Mouse (Mus musculus): ENCODE measurements around the gene Slmap. TPM values are rescaled to one million over a fixed set of nuclear protein-coding genes. Genes with fewer than 3 reads are reported as not detected.

Gene Slmap
- polyA plus RNA-seq, 1 experiment from 2014 or later, result 24.3 TPM

DNA sequence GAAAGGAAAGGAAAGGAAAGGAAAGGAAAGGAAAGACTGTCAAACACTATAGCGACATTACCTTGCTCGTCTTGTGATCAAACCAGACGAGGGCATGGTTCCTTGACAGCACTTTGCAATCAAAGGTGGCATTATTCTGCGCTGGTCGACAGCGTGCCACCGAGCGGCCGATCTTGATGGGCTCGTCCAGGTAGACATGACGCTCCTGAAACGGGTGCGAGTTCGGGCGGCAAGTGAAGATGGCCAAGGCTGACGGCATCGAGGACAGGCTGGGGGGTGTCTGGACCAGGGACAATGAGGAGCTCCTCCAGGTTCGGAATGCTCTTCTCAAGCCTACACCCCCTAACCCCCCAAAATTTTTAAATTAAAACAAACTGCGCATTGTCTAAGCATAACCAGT lies 1.5 kb downstream of the Slmap start:
- no peak for DNase-seq (ENCODE audit: low spot score)
- peak overlapping the region; percentile 73 for H3K4me2 ChIP-seq (ENCODE audit: low read length)

GRCm38 (mm10) chr14:26532752-26533151 lies 2.0 kb downstream of the Slmap start:
- Histone ChIP-seq H3K36me3 (ENCODE audit: insufficient read depth, low read length) (no peaks in the 10 kb centered on the region), H3K9ac (ENCODE audit: low read depth, low read length) (0 out of 2 replicates have a peak overlapping the region, but pooled peaks have one; percentile 94), H3K27me3 (ENCODE audit: insufficient read depth, low read length) (no peaks in the 10 kb centered on the region), H3K4me3 (replicated peaks; ENCODE audit: low read depth, low read length) (peak overlapping the region; percentile 90; the same call in 1 of the 2 replicates), H3K4me2 (ENCODE audit: low read length) (peak overlapping the region; percentile 73), H3K9me3 (replicated peaks; ENCODE audit: low read length) (no peaks in the 10 kb centered on the region), H3K4me1 (replicated peaks; ENCODE audit: insufficient read depth, low read length) (peaks cover 22% of the 10 kb centered on the region), H3K27ac (no peak overlapping the region)
- DNase-seq (ENCODE audit: low spot score) (no peak), ATAC-seq (replicated peaks; ENCODE audit: low FRiP score, low read depth) (no peak)
- WGBS, result 44% methylated on average over 9 of the region's 9 CpGs
- TF ChIP-seq CTCF (IDR thresholded peaks at IDR 0.05; ENCODE audit: low read depth), result no peak

More for the DNA sequence above, 1.5 kb downstream of the Slmap start:
- Histone ChIP-seq H3K4me1 (replicated peaks; ENCODE audit: insufficient read depth, low read length) (peaks cover 22% of the 10 kb centered on the region), H3K36me3 (ENCODE audit: insufficient read depth, low read length) (no peaks in the 10 kb centered on the region), H3K27me3 (ENCODE audit: insufficient read depth, low read length) (no peaks in the 10 kb centered on the region), H3K4me3 (replicated peaks; ENCODE audit: low read depth, low read length) (peak overlapping the region; percentile 90), H3K9ac (ENCODE audit: low read depth, low read length) (peak overlapping the region; percentile 94), H3K9me3 (replicated peaks; ENCODE audit: low read length) (no peaks in the 10 kb centered on the region), H3K27ac (no peak overlapping the region)
- no peak for ATAC-seq (replicated peaks; ENCODE audit: low FRiP score, low read depth)
- 30% methylated on average over 19 of the region's 19 CpGs for WGBS
- TF ChIP-seq CTCF (IDR thresholded peaks at IDR 0.05; ENCODE audit: low read depth), result no peak

DNA sequence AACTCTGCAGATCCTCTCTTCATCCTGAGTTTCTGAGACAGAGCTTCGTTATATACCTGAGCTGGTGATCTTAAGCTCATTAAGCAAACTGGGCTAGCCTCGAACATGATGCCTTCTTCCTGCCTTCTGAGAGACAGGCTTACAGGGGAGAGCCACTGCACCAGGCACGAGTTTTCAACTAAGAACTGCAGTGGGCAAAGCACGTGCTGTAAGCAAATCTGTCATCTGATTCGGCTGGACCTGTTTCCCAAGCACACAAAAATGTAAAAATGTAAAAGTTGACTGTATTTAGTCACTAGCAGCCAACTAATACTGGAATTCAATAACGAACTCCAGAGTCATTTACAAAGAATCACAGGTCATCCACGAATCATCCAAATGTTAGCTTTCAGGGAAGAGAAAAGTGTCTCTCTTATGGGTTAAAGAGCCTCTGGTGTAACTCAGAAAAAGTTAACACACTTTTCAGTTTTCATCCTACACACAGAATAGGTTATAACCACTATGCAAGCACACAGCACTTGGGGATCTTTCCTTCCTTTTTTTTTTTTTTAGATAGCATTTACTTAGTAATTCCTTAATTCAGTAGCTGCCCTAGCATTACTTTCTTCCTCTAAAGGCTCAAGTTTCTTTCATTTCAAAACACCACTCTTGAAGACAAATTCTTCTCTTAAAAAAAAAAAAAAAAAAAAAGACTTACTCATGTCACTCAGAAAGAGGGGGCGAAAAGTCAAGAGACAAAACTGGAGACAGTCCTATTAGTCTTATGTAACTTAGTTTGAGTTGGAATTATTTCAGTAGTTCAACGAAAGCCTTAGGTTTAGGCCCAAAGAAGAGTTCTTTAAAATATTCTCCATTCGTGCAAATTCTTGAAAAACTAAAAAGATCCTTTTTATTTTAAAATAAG lies 3.1 kb downstream of the Slmap start:
- no peaks in the 10 kb centered on the region for H3K9me3 ChIP-seq (replicated peaks; ENCODE audit: low read length)
- WGBS, result 70% methylated on average over 10 of the region's 10 CpGs

DNA sequence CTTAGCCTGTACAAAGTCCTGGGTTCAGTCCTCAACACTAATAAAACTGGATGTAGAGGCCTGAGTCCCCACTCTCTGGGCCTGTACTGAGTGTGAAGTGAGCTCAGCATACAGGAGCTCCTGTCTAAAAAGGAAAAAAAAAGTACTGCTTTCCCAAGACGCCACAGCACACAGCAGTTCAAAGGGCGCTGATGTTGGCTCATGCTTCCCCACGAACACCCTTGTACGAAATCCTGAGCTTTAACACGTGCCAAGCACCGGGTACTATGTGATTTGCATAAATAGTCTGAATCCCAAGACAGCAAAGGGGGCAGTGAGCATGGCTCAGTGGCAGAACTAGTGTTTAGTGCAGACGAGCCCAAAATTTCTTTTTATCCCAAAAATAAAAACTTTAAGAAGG lies 4.4 kb downstream of the Slmap start:
- no peak for DNase-seq (ENCODE audit: low spot score)
- Histone ChIP-seq H3K9me3 (replicated peaks; ENCODE audit: low read length) (no peaks in the 10 kb centered on the region), H3K27ac (no peak overlapping the region), H3K4me3 (replicated peaks; ENCODE audit: low read depth, low read length) (no peak overlapping the region), H3K36me3 (ENCODE audit: insufficient read depth, low read length) (no peaks in the 10 kb centered on the region), H3K4me2 (ENCODE audit: low read length) (0 out of 2 replicates have a peak overlapping the region, but pooled peaks have one; percentile 7), H3K4me1 (replicated peaks; ENCODE audit: insufficient read depth, low read length) (peaks cover 22% of the 10 kb centered on the region), H3K27me3 (ENCODE audit: insufficient read depth, low read length) (no peaks in the 10 kb centered on the region), H3K9ac (ENCODE audit: low read depth, low read length) (no peak overlapping the region)
- no peak for TF ChIP-seq CTCF (IDR thresholded peaks at IDR 0.05; ENCODE audit: low read depth)
- no peak for ATAC-seq (replicated peaks; ENCODE audit: low FRiP score, low read depth)
- WGBS, result 53% methylated on average over 7 of the region's 7 CpGs

More for the DNA sequence above, 3.1 kb downstream of the Slmap start:
- H3K9ac ChIP-seq (ENCODE audit: low read depth, low read length), result no peak overlapping the region
- no peak overlapping the region for H3K4me3 ChIP-seq (replicated peaks; ENCODE audit: low read depth, low read length)
- no peaks in the 10 kb centered on the region for H3K36me3 ChIP-seq (ENCODE audit: insufficient read depth, low read length)
- peaks cover 22% of the 10 kb centered on the region for H3K4me1 ChIP-seq (replicated peaks; ENCODE audit: insufficient read depth, low read length)
- TF ChIP-seq CTCF (IDR thresholded peaks at IDR 0.05; ENCODE audit: low read depth), result no peak
- no peak overlapping the region for H3K27ac ChIP-seq
- no peaks in the 10 kb centered on the region for H3K27me3 ChIP-seq (ENCODE audit: insufficient read depth, low read length)
- DNase-seq (ENCODE audit: low spot score) (no peak), ATAC-seq (replicated peaks; ENCODE audit: low FRiP score, low read depth) (no peak)
- peak overlapping the region; percentile 31 for H3K4me2 ChIP-seq (ENCODE audit: low read length)

- no peak for TF ChIP-seq CTCF (IDR thresholded peaks at IDR 0.05; ENCODE audit: low read depth)
- Histone ChIP-seq H3K4me3 (replicated peaks; ENCODE audit: low read depth, low read length) (no peak overlapping the region), H3K36me3 (ENCODE audit: insufficient read depth, low read length) (no peaks in the 10 kb centered on the region), H3K4me2 (ENCODE audit: low read length) (no peak overlapping the region), H3K27me3 (ENCODE audit: insufficient read depth, low read length) (no peaks in the 10 kb centered on the region), H3K9ac (ENCODE audit: low read depth, low read length) (no peak overlapping the region), H3K27ac (no peak overlapping the region), H3K9me3 (replicated peaks; ENCODE audit: low read length) (no peaks in the 10 kb centered on the region), H3K4me1 (replicated peaks; ENCODE audit: insufficient read depth, low read length) (peaks cover 21% of the 10 kb centered on the region; the same call in 1 of the 2 replicates)
- DNase-seq (ENCODE audit: low spot score), result no peak
- ATAC-seq (replicated peaks; ENCODE audit: low FRiP score, low read depth), result no peak
- WGBS, result 47% methylated on average over 2 of the region's 2 CpGs
These were observed 6.4 kb downstream of the Slmap start for GRCm38 (mm10) chr14:26528296-26528695.

DNA sequence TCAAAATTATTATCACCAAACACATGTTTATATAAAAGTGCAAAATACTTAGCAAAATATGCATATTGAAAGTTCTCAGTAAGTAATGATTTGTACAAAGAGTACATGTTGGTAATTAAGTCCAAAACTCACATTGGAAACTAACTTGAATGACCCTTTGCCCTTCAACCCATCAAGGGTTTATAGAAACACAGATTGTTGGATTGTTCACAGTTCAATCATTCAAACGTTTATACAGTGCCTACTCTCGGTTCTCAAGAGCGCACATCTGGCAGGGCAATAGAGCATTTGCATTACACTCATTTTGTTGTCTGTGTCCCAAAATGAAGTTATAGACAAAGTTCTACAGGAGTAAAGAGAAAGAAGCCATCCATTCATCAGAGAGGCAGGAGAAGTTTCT lies 8.8 kb downstream of the Slmap start:
- H3K4me2 ChIP-seq (ENCODE audit: low read length), result no peak overlapping the region
- no peak for TF ChIP-seq CTCF (IDR thresholded peaks at IDR 0.05; ENCODE audit: low read depth)
- H3K9me3 ChIP-seq (replicated peaks; ENCODE audit: low read length), result no peaks in the 10 kb centered on the region
- no peaks in the 10 kb centered on the region for H3K36me3 ChIP-seq (ENCODE audit: insufficient read depth, low read length)
- no peak overlapping the region for H3K9ac ChIP-seq (ENCODE audit: low read depth, low read length)
- no peak for DNase-seq (ENCODE audit: low spot score)
- H3K27me3 ChIP-seq (ENCODE audit: insufficient read depth, low read length), result no peaks in the 10 kb centered on the region
- WGBS, result 54% methylated on average over 3 of the region's 3 CpGs
- no peak overlapping the region for H3K4me3 ChIP-seq (replicated peaks; ENCODE audit: low read depth, low read length)
- ATAC-seq (replicated peaks; ENCODE audit: low FRiP score, low read depth), result no peak
- H3K4me1 ChIP-seq (replicated peaks; ENCODE audit: insufficient read depth, low read length), result peaks cover 7% of the 10 kb centered on the region
- no peak overlapping the region for H3K27ac ChIP-seq

Measured in kidney, postnatal 0 days (tissue).